Mouse (Mus musculus) bone marrow, adult 2 months (tissue): Measurements from ENCODE around the gene Pdhb. TPM values are rescaled to one million over a fixed set of nuclear protein-coding genes. Genes with fewer than 3 reads are reported as not detected.

Experiments used
- H3K27ac ChIP-seq: fragments of 200-500 bp; 2 replicates; pipeline ENCODE4 v1.5.1; 2012; ENCODE audit warnings: low read depth, mild to moderate bottlenecking, control low read depth, inconsistent platforms, low read length; ENCODE audit not compliant: control insufficient read depth, poor library complexity, insufficient read depth
- H3K4me1 ChIP-seq: fragments of 200-500 bp; 2 replicates; pipeline ENCODE4 v1.6.1; 2011; ENCODE audit warnings: low read length; ENCODE audit not compliant: control insufficient read depth, insufficient read depth
- H3K4me3 ChIP-seq: fragments of 200-500 bp; replicated peaks from 2 replicates; pipeline ENCODE3; 2011; ENCODE audit warnings: mild to moderate bottlenecking, low read depth, low read length, control low read depth; ENCODE audit not compliant: control insufficient read depth
- CTCF ChIP-seq: fragments of 200-500 bp; IDR thresholded peaks from 2 replicates; pipeline ENCODE4 v1.5.1; 2011; ENCODE audit warnings: low read length, control low read depth; ENCODE audit not compliant: control insufficient read depth, insufficient read depth
- POLR2A ChIP-seq: fragments of 200-500 bp; IDR thresholded peaks from 2 replicates; pipeline ENCODE4 v1.6.1; 2011; ENCODE audit warnings: low read depth, mild to moderate bottlenecking, control low read depth, low read length, borderline replicate concordance; ENCODE audit not compliant: control insufficient read depth
- WGBS: fragments of 180-500 bp; shearing (Covaris S2); methylation state at CpG from one replicate; pipeline ENCODE4 v1.1.7; 2018; 5-methylcytosine and 5-hydroxymethylcytosine counted together
- polyA plus RNA-seq: library from polyadenylated mRNA; stranded (reverse); fragments of >200 nt; gene quantifications from 2 replicates; pipeline ENCODE4 v1.2.4, GENCODE M21; 2011; ENCODE audit warnings: low replicate concordance; ENCODE audit not compliant: missing spikeins, insufficient read depth, insufficient read length

The Pdhb gene
- polyA plus RNA-seq, result 60.0 and 77.9 TPM in 2 replicates

- under 1% methylated on average over 64 of the region's 64 CpGs for WGBS
- peak; percentile 65 for TF ChIP-seq POLR2A
- TF ChIP-seq CTCF, result 0 out of 2 replicates have a peak, but pooled peaks have one; percentile 11
- Histone ChIP-seq H3K27ac (peak within 1 kb of the TSS; percentile 86), H3K4me3 (peak within 1 kb of the TSS; percentile 95), H3K4me1 (peaks cover 3% of the 10 kb centered on the region; the same call in 1 of the 2 replicates)
Observed at GRCm38 (mm10) chr14:8172507-8173410, at the start of gene Pdhb. TSS of gene Pdhb (minus strand) at chr14:8173025.

GRCm38 (mm10) chr14:8222561-8222960 is 49.7 kb upstream of the Pdhb start:
- Histone ChIP-seq H3K4me1 (peaks cover 3% of the 10 kb centered on the region; the same call in 1 of the 2 replicates), H3K4me3 (no peak overlapping the region), H3K27ac (no peak overlapping the region)
- TF ChIP-seq POLR2A (no peak), CTCF (no peak)
- whole genome bisulfite sequencing, result 93% methylated on average over 16 of the region's 16 CpGs

- 71% methylated on average over 2 of the region's 2 CpGs for WGBS
- H3K27ac ChIP-seq, result no peak overlapping the region
- H3K4me1 ChIP-seq, result peaks cover 3% of the 10 kb centered on the region; the same call in 1 of the 2 replicates
- H3K4me3 ChIP-seq, result no peak overlapping the region
- TF ChIP-seq CTCF, result no peak
- TF ChIP-seq POLR2A, result no peak
Observed at GRCm38 (mm10) chr14:8220912-8221311, 48.1 kb upstream of the Pdhb start.

GRCm38 (mm10) chr14:8220306-8220705 is 47.5 kb upstream of the Pdhb start:
- 66% methylated on average over 7 of the region's 7 CpGs for WGBS
- no peak overlapping the region for H3K27ac ChIP-seq
- H3K4me3 ChIP-seq, result no peak overlapping the region
- TF ChIP-seq POLR2A, result no peak
- TF ChIP-seq CTCF, result peak; percentile 61
- H3K4me1 ChIP-seq, result peaks cover 3% of the 10 kb centered on the region; the same call in 1 of the 2 replicates

- 93% methylated on average over 11 of the region's 11 CpGs for WGBS
- no peak for TF ChIP-seq CTCF
- TF ChIP-seq POLR2A, result no peak
- Histone ChIP-seq H3K4me1 (peaks cover 3% of the 10 kb centered on the region; the same call in 1 of the 2 replicates), H3K4me3 (no peak overlapping the region), H3K27ac (no peak overlapping the region)
Observed at GRCm38 (mm10) chr14:8219876-8220275, 47.1 kb upstream of the Pdhb start.

- 77% methylated on average over 10 of the region's 10 CpGs for WGBS
- Histone ChIP-seq H3K27ac (no peak overlapping the region), H3K4me1 (peaks cover 2% of the 10 kb centered on the region; the same call in 1 of the 2 replicates), H3K4me3 (no peak overlapping the region)
- TF ChIP-seq POLR2A (no peak), CTCF (no peak)
Observed at GRCm38 (mm10) chr14:8218730-8219380, 46.0 kb upstream of the Pdhb start.

GRCm38 (mm10) chr14:8218238-8218637 is 45.4 kb upstream of the Pdhb start:
- H3K4me3 ChIP-seq, result no peak overlapping the region
- TF ChIP-seq CTCF (no peak), POLR2A (no peak)
- no peak overlapping the region for H3K27ac ChIP-seq
- 78% methylated on average over 7 of the region's 7 CpGs for WGBS
- no peaks in the 10 kb centered on the region; the same call in 1 of the 2 replicates for H3K4me1 ChIP-seq

- no peak overlapping the region for H3K4me3 ChIP-seq
- H3K27ac ChIP-seq, result no peak overlapping the region
- WGBS, result 30% methylated on average over 5 of the region's 5 CpGs
- no peak for TF ChIP-seq POLR2A
- no peak for TF ChIP-seq CTCF
- no peaks in the 10 kb centered on the region; the same call in 1 of the 2 replicates for H3K4me1 ChIP-seq
Observed at GRCm38 (mm10) chr14:8216100-8216499, 43.3 kb upstream of the Pdhb start.
